In genomic region chr11:106246834-106247233, GRCm38 (mm10) we compare ENCODE assay signal across 14 mouse cellular contexts. TPM values are rescaled to one million over a fixed set of nuclear protein-coding genes. Genes with fewer than 3 reads are reported as not detected.
A peak's percentile ranks its signal among the peaks of the same experiment; 100 is the strongest.
DNase-seq lines count a peak whose midpoint lies in the region; ATAC-seq and TF ChIP-seq lines count a peak whose summit lies in the region.
"Had no signal": no experiment of that assay in that cellular context is flagged by ENCODE, and none has a peak within 500 bp of the region (broad histone marks: within the 10 kb centered on the region; RNA-seq: fewer than 3 reads in every experiment).

No protein-coding gene starts in this region.

- TF ChIP-seq EP300 in liver, embryonic 14.5 days (IDR thresholded peaks at IDR 0.05; ENCODE audit: low read depth) = no peak

- peaks cover 91% of the 10 kb centered on the region for H3K36me3 ChIP-seq in liver, embryonic 14.5 days (replicated peaks; ENCODE audit: control insufficient read depth, insufficient read depth, low read depth)
- peaks cover 83% of the 10 kb centered on the region for H3K36me3 ChIP-seq in liver, embryonic 11.5 days (ENCODE audit: control insufficient read depth, insufficient read depth, low read length)
- peaks cover 27% of the 10 kb centered on the region for H3K36me3 ChIP-seq in forebrain, embryonic 11.5 days (ENCODE audit: control insufficient read depth, insufficient read depth, low read length)

- H3K4me2 ChIP-seq in liver, embryonic 14.5 days (ENCODE audit: low read depth) = no peak overlapping the region
- no peak overlapping the region for H3K4me2 ChIP-seq in liver, embryonic 11.5 days
- no peak overlapping the region for H3K4me2 ChIP-seq in forebrain, embryonic 11.5 days (ENCODE audit: low read depth, low read length, severe bottlenecking)
- H3K4me2 ChIP-seq: limb, embryonic 12.5 days; midbrain, embryonic 12.5 days; neural tube, embryonic 15.5 days had no signal

- WGBS in cerebellum, adult 2 months = 100% methylated on average over 1 of the region's 1 CpGs
- WGBS in liver, embryonic 14.5 days (ENCODE audit: insufficient replicate concordance) = 80% methylated on average over 1 of the region's 1 CpGs
- 98% methylated on average over 1 of the region's 1 CpGs for WGBS in liver, embryonic 11.5 days
- 94% methylated on average over 1 of the region's 1 CpGs for WGBS in forebrain, embryonic 11.5 days

- POLR2A ChIA-PET in Patski (lab: Charles Lee) = no interaction called here

- no peak for ATAC-seq in liver, embryonic 14.5 days (ENCODE audit: insufficient read depth)
- ATAC-seq in liver, embryonic 11.5 days (replicated peaks; ENCODE audit: low FRiP score) = no peak
- no peak for ATAC-seq in Patski
- no peak for ATAC-seq in forebrain, embryonic 11.5 days (replicated peaks; ENCODE audit: low FRiP score)

- H3K9me3 ChIP-seq in liver, embryonic 14.5 days (ENCODE audit: control insufficient read depth, low read length) = no peaks in the 10 kb centered on the region
- peaks cover 4% of the 10 kb centered on the region; the same call in 1 of the 2 replicates for H3K9me3 ChIP-seq in liver, embryonic 11.5 days (ENCODE audit: control insufficient read depth, low read length)
- no peaks in the 10 kb centered on the region for H3K9me3 ChIP-seq in forebrain, embryonic 11.5 days (ENCODE audit: control insufficient read depth, low read length)
- H3K9me3 ChIP-seq: neural tube, embryonic 15.5 days had no signal

- in situ Hi-C loops in Patski (cut with MboI; ENCODE audit: low pct_unique_long_range_greater_than_20kb) = no loop called here

- H3K4me1 ChIP-seq in cerebellum, adult 2 months (ENCODE audit: control insufficient read depth, insufficient read depth, low read length) = no peaks in the 10 kb centered on the region
- H3K4me1 ChIP-seq in liver, embryonic 14.5 days (replicated peaks; ENCODE audit: control insufficient read depth in 2 of 2, insufficient read depth in 2 of 2, low read length in 1 of 2) = no peaks in the 10 kb centered on the region
- H3K4me1 ChIP-seq in liver, embryonic 11.5 days (replicated peaks; ENCODE audit: control insufficient read depth, insufficient read depth, low read length) = no peaks in the 10 kb centered on the region
- no peaks in the 10 kb centered on the region for H3K4me1 ChIP-seq in forebrain, embryonic 11.5 days (replicated peaks; ENCODE audit: control insufficient read depth, insufficient read depth, low read length)
- H3K4me1 ChIP-seq: limb, embryonic 12.5 days; midbrain, embryonic 12.5 days; neural tube, embryonic 15.5 days had no signal

- no peak for TF ChIP-seq POLR2A in cerebellum, adult 2 months (IDR thresholded peaks at IDR 0.05; ENCODE audit: borderline replicate concordance, insufficient read depth, low read length)

- TF ChIP-seq CTCF in cerebellum, adult 2 months (IDR thresholded peaks at IDR 0.05; ENCODE audit: borderline replicate concordance, insufficient read depth, low read depth, low read length) = peak; percentile 40; the same call in 1 of the 2 replicates
- TF ChIP-seq CTCF in liver, embryonic 14.5 days (IDR thresholded peaks at IDR 0.05; ENCODE audit: low read depth) = peak; percentile 58
- TF ChIP-seq CTCF in Patski (IDR thresholded peaks at IDR 0.05) = peak; percentile 65

- H3K4me3 ChIP-seq in cerebellum, adult 2 months (replicated peaks; ENCODE audit: insufficient read depth, low read depth, low read length) = no peak overlapping the region
- no peak overlapping the region for H3K4me3 ChIP-seq in liver, embryonic 14.5 days (ENCODE audit: insufficient read depth in 1 of 2, low read depth in 2 of 2, low read length in 2 of 2)
- H3K4me3 ChIP-seq in liver, embryonic 11.5 days (ENCODE audit: low read depth, low read length) = no peak overlapping the region
- H3K4me3 ChIP-seq in forebrain, embryonic 11.5 days (ENCODE audit: low read depth, low read length) = no peak overlapping the region
- H3K4me3 ChIP-seq: limb, embryonic 12.5 days; midbrain, embryonic 12.5 days; neural tube, embryonic 15.5 days had no signal

- DNase-seq in cerebellum, adult 2 months = no peak
- DNase-seq in cerebellum, adult 9-11 months = no peak
- no peak for DNase-seq in liver, embryonic 14.5 days (ENCODE audit: low read depth in 3 of 3, low spot score in 3 of 3)
- no peak for DNase-seq in liver, embryonic 11.5 days (ENCODE audit: low spot score)
- no peak for DNase-seq in Patski (ENCODE audit: low read depth, low spot score)
- peak; percentile 51 for DNase-seq in naive thymus-derived CD4-positive, alpha-beta T cell, adult 2 months (ENCODE audit: low read depth)
- DNase-seq in forebrain, embryonic 11.5 days (ENCODE audit: low spot score) = no peak
- DNase-seq in gastrocnemius, postnatal 25 days = no peak
- DNase-seq: cerebellum, postnatal 14 days; kidney, postnatal 14 days had no signal

- no peak overlapping the region for H3K27ac ChIP-seq in cerebellum, adult 2 months (ENCODE audit: insufficient read depth, low read length)
- H3K27ac ChIP-seq in liver, embryonic 14.5 days = no peak overlapping the region
- H3K27ac ChIP-seq in liver, embryonic 11.5 days (ENCODE audit: low read depth, low read length) = no peak overlapping the region
- no peak overlapping the region for H3K27ac ChIP-seq in forebrain, embryonic 11.5 days (ENCODE audit: low read depth, low read length)
- H3K27ac ChIP-seq: limb, embryonic 12.5 days; midbrain, embryonic 12.5 days; neural tube, embryonic 15.5 days had no signal

- CTCF ChIA-PET in Patski (lab: Charles Lee) = interaction anchor here (2.5 to 2.9 kb wide), 2 partner anchors 10 to 17 kb away, joined by 8 to 11 read pairs; no protein-coding TSS in a partner anchor

- no peak overlapping the region for H3K9ac ChIP-seq in liver, embryonic 14.5 days (replicated peaks)
- no peak overlapping the region for H3K9ac ChIP-seq in liver, embryonic 11.5 days (ENCODE audit: low read depth, low read length)
- H3K9ac ChIP-seq in forebrain, embryonic 11.5 days (ENCODE audit: low read length) = no peak overlapping the region
- H3K9ac ChIP-seq: limb, embryonic 12.5 days; midbrain, embryonic 12.5 days; neural tube, embryonic 15.5 days had no signal

- no peaks in the 10 kb centered on the region for H3K27me3 ChIP-seq in cerebellum, adult 2 months (ENCODE audit: control insufficient read depth, insufficient read depth, low read length)
- H3K27me3 ChIP-seq in liver, embryonic 14.5 days (ENCODE audit: control insufficient read depth, insufficient read depth, low read length) = no peaks in the 10 kb centered on the region
- H3K27me3 ChIP-seq in liver, embryonic 11.5 days (replicated peaks; ENCODE audit: control insufficient read depth, insufficient read depth, low read length) = no peaks in the 10 kb centered on the region
- no peaks in the 10 kb centered on the region for H3K27me3 ChIP-seq in Patski
- no peaks in the 10 kb centered on the region for H3K27me3 ChIP-seq in forebrain, embryonic 11.5 days (ENCODE audit: control insufficient read depth, insufficient read depth, low read length)
- H3K27me3 ChIP-seq: limb, embryonic 12.5 days; midbrain, embryonic 12.5 days; neural tube, embryonic 15.5 days had no signal

RNA-seq across cellular contexts. Expression of gene Ftsj3, which starts 9.0 kb away (rescaled TPM):
- polyA plus RNA-seq in cerebellum, adult 2 months (2012; rRNA removed) = 21.3 and 22.8 TPM in 2 replicates
- 15.5 and 25.7 TPM in 2 replicates for polyA plus RNA-seq in liver, embryonic 14.5 days (2012; rRNA removed)
- polyA plus RNA-seq in liver, embryonic 14.5 days (2014; fragmentation: Nextera tagmentation; extraction: Ambion mirVana) = 36.8 and 40.1 TPM in 2 replicates
- polyA plus RNA-seq in liver, embryonic 11.5 days (2014; fragmentation: Nextera tagmentation; extraction: Ambion mirVana) = 110 and 117 TPM in 2 replicates
- 68.3 TPM for polyA plus RNA-seq in Patski (2021)
- polyA plus RNA-seq in forebrain, embryonic 11.5 days (2014; fragmentation: Nextera tagmentation; extraction: Ambion mirVana) = 70.1 and 71.1 TPM in 2 replicates
- 10 to 100 TPM; 19.4 to 21.9 TPM for total RNA-seq in gastrocnemius, postnatal 25 days (2021)

RNA-seq across cellular contexts. Expression of gene Psmc5, which starts 9.1 kb away (rescaled TPM):
- polyA plus RNA-seq in cerebellum, adult 2 months (2012; rRNA removed) = 307 and 343 TPM in 2 replicates
- 59.6 and 107 TPM in 2 replicates for polyA plus RNA-seq in liver, embryonic 14.5 days (2012; rRNA removed)
- 123 and 132 TPM in 2 replicates for polyA plus RNA-seq in liver, embryonic 14.5 days (2014; fragmentation: Nextera tagmentation; extraction: Ambion mirVana)
- 304 and 310 TPM in 2 replicates for polyA plus RNA-seq in liver, embryonic 11.5 days (2014; fragmentation: Nextera tagmentation; extraction: Ambion mirVana)
- polyA plus RNA-seq in Patski (2021) = 181 TPM
- polyA plus RNA-seq in forebrain, embryonic 11.5 days (2014; fragmentation: Nextera tagmentation; extraction: Ambion mirVana) = 368 and 384 TPM in 2 replicates
- 100 to 1,000 TPM; 126 to 130 TPM for total RNA-seq in gastrocnemius, postnatal 25 days (2021)

RNA-seq across cellular contexts. Expression of gene Smarcd2, which starts 25.9 kb away (rescaled TPM):
- 114 and 144 TPM in 2 replicates for polyA plus RNA-seq in cerebellum, adult 2 months (2012; rRNA removed)
- 38.8 and 39.1 TPM in 2 replicates for polyA plus RNA-seq in liver, embryonic 14.5 days (2012; rRNA removed)
- 23.9 and 29.0 TPM in 2 replicates for polyA plus RNA-seq in liver, embryonic 14.5 days (2014; fragmentation: Nextera tagmentation; extraction: Ambion mirVana)
- 60.3 and 62.9 TPM in 2 replicates for polyA plus RNA-seq in liver, embryonic 11.5 days (2014; fragmentation: Nextera tagmentation; extraction: Ambion mirVana)
- polyA plus RNA-seq in Patski (2021) = 56.4 TPM
- polyA plus RNA-seq in forebrain, embryonic 11.5 days (2014; fragmentation: Nextera tagmentation; extraction: Ambion mirVana) = 27.2 and 27.7 TPM in 2 replicates
- 10 to 100 TPM; 10.3 to 16.6 TPM for total RNA-seq in gastrocnemius, postnatal 25 days (2021)

RNA-seq across cellular contexts. Expression of gene Tcam1, which starts 29.6 kb away (rescaled TPM):
- polyA plus RNA-seq in cerebellum, adult 2 months (2012; rRNA removed) = 0.36 and 0.43 TPM in 2 replicates
- 0.17 and 0.20 TPM in 2 replicates for polyA plus RNA-seq in liver, embryonic 14.5 days (2012; rRNA removed)
- 0.09 and 0.18 TPM in 2 replicates for polyA plus RNA-seq in liver, embryonic 14.5 days (2014; fragmentation: Nextera tagmentation; extraction: Ambion mirVana)
- 0.66 and 1.2 TPM in 2 replicates for polyA plus RNA-seq in liver, embryonic 11.5 days (2014; fragmentation: Nextera tagmentation; extraction: Ambion mirVana)
- 0.37 TPM for polyA plus RNA-seq in Patski (2021)
- 0.15 and 0.29 TPM in 2 replicates for polyA plus RNA-seq in forebrain, embryonic 11.5 days (2014; fragmentation: Nextera tagmentation; extraction: Ambion mirVana)
- total RNA-seq in gastrocnemius, postnatal 25 days (2021) = under 1 TPM in 1 of 2 experiments, not detected in 1; 0.08 TPM
- total RNA-seq: heart, postnatal 25 days had no signal

RNA-seq across cellular contexts. Expression of gene Ddx42, which starts 30.1 kb away (rescaled TPM):
- polyA plus RNA-seq in cerebellum, adult 2 months (2012; rRNA removed) = 45.4 and 45.6 TPM in 2 replicates
- 7.8 and 13.5 TPM in 2 replicates for polyA plus RNA-seq in liver, embryonic 14.5 days (2012; rRNA removed)
- polyA plus RNA-seq in liver, embryonic 14.5 days (2014; fragmentation: Nextera tagmentation; extraction: Ambion mirVana) = 20.7 and 22.8 TPM in 2 replicates
- 63.3 and 68.2 TPM in 2 replicates for polyA plus RNA-seq in liver, embryonic 11.5 days (2014; fragmentation: Nextera tagmentation; extraction: Ambion mirVana)
- 62.9 TPM for polyA plus RNA-seq in Patski (2021)
- polyA plus RNA-seq in forebrain, embryonic 11.5 days (2014; fragmentation: Nextera tagmentation; extraction: Ambion mirVana) = 109 and 111 TPM in 2 replicates
- total RNA-seq in gastrocnemius, postnatal 25 days (2021) = 10 to 100 TPM; 20.2 to 20.7 TPM
